Mouse (Mus musculus) neural tube, embryonic 11.5 days (tissue): ENCODE results near the gene Pstk. TPM values are rescaled to one million over a fixed set of nuclear protein-coding genes. Genes with fewer than 3 reads are reported as not detected.

Experiments used
- ATAC-seq: fragments of 200-750 bp; cut with Nextera tagmentation; 2 replicates; pipeline ENCODE4 v1.8.0; 2017; ENCODE audit warnings: moderate number of reproducible peaks, mild to moderate bottlenecking, moderate TSS enrichment, moderate library complexity; ENCODE audit not compliant: insufficient read depth, low FRiP score, low TSS enrichment
- DNase-seq: peaks from one replicate; pipeline ENCODE4 v3.0.0-alpha.2; 2015; ENCODE audit warnings: low spot score
- H3K27ac ChIP-seq: fragments of 300-500 bp; sonication (generic); 2 replicates; pipeline ENCODE4 v1.5.1; 2014; ENCODE audit warnings: low read depth, mild to moderate bottlenecking, low read length
- H3K27me3 ChIP-seq: fragments of 300-500 bp; sonication (generic); 2 replicates; pipeline ENCODE4 v1.6.1; 2014; ENCODE audit warnings: mild to moderate bottlenecking, low read length, mixed read lengths; ENCODE audit not compliant: control insufficient read depth, insufficient read depth
- H3K36me3 ChIP-seq: fragments of 300-500 bp; sonication (generic); 2 replicates; pipeline ENCODE4 v1.6.1; 2014; ENCODE audit warnings: mild to moderate bottlenecking, low read length, moderate library complexity, mixed read lengths; ENCODE audit not compliant: control insufficient read depth, insufficient read depth
- H3K4me1 ChIP-seq: fragments of 300-500 bp; sonication (generic); 2 replicates; pipeline ENCODE4 v1.6.1; 2014; ENCODE audit warnings: low read length, mixed read lengths; ENCODE audit not compliant: control insufficient read depth, insufficient read depth
- H3K4me2 ChIP-seq: fragments of 300-500 bp; sonication (generic); 2 replicates; pipeline ENCODE4 v1.6.1; 2014; ENCODE audit warnings: low read depth, mild to moderate bottlenecking, moderate library complexity
- H3K4me3 ChIP-seq: fragments of 300-500 bp; sonication (generic); 2 replicates; pipeline ENCODE4 v1.5.1; 2014; ENCODE audit warnings: low read depth, low read length
- H3K9ac ChIP-seq: fragments of 300-500 bp; sonication (generic); 2 replicates; pipeline ENCODE4 v1.6.1; 2014; ENCODE audit warnings: mild to moderate bottlenecking, low read length
- H3K9me3 ChIP-seq: fragments of 300-500 bp; sonication (generic); 2 replicates; pipeline ENCODE4 v1.6.1; 2016; ENCODE audit warnings: low read length; ENCODE audit not compliant: control insufficient read depth
- WGBS: fragments of 180-500 bp; shearing (Covaris S2); extraction: QIAGEN DNeasy Blood & Tissue Kit; methylation state at CpG from one replicate; pipeline ENCODE4 v1.1.7; 2014; 5-methylcytosine and 5-hydroxymethylcytosine counted together
- polyA plus RNA-seq: library from polyadenylated mRNA; unstranded; fragments of >200 nt; fragmentation: Nextera tagmentation; extraction: Ambion mirVana; gene quantifications from 2 replicates; pipeline ENCODE4 v1.2.1, GENCODE M21; 2014

Gene Pstk
- polyA plus RNA-seq, 1 experiment from 2014 or later: 53.9 TPM

DNA sequence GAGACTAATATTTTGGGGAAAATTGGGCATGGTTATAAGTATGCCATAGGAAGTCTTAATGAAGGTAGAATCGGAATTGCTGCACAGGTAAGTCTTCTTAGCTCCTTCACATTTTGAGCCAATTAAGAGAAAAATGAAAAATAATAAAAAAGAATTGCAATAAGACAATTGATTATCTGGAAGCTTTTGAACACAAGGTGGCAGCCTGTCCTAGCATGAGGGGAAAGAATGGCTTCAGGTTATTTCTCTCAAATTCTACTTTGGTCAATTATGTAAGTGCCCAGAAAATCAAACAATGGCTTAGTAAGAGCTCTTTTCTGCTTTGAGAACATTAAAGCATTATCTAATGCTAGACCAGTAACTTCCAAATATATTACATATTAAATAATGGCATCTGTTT is 63.3 kb downstream of the Pstk start:
- H3K36me3 ChIP-seq: no peaks in the 10 kb centered on the region; the same call in 1 of the 2 replicates
- no peak overlapping the region for H3K4me2 ChIP-seq
- no peaks in the 10 kb centered on the region for H3K9me3 ChIP-seq
- H3K9ac ChIP-seq: no peak overlapping the region
- H3K27ac ChIP-seq: no peak overlapping the region
- H3K27me3 ChIP-seq: no peaks in the 10 kb centered on the region
- WGBS: 80% methylated on average over 1 of the region's 1 CpGs
- DNase-seq: no peak
- H3K4me1 ChIP-seq: no peaks in the 10 kb centered on the region
- no peak for ATAC-seq
- H3K4me3 ChIP-seq: no peak overlapping the region

DNA sequence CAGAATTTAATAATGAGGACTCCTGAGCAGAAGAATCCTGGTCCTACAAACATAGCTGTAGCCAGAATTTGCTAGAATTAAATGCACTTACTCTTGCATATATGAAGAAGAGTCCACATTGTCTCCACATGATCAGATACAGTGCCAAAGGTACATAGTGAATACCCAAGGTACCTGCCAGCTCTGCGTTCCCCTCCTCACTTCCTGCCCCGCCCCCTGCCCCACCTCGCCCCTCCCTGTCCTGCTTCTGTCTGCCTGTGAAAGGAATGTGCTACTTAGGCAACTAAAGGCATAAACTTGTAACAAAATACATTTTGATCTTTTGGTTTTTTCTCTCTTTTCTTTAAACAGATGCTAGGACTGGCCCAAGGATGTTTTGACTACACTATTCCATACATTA is 66.1 kb downstream of the Pstk start:
- Histone ChIP-seq H3K36me3 (no peaks in the 10 kb centered on the region), H3K9me3 (no peaks in the 10 kb centered on the region), H3K27me3 (no peaks in the 10 kb centered on the region), H3K27ac (no peak overlapping the region), H3K4me2 (no peak overlapping the region), H3K4me1 (no peaks in the 10 kb centered on the region), H3K4me3 (no peak overlapping the region), H3K9ac (no peak overlapping the region)
- 52% methylated on average over 3 of the region's 3 CpGs for WGBS
- ATAC-seq: no peak
- no peak for DNase-seq

Other genes with a start within 250 kb of the Pstk start
- gene 4933402N03Rik, start 224.8 kb upstream of the Pstk start, polyA plus RNA-seq: not detected in 2 replicates
- not detected in 2 replicates for gene 5430419D17Rik, start 196.7 kb upstream of the Pstk start, polyA plus RNA-seq
- not detected in 2 replicates for gene Cuzd1, start 48.8 kb upstream of the Pstk start, polyA plus RNA-seq
- not detected in 2 replicates for gene Fam24b, start 41.6 kb upstream of the Pstk start, polyA plus RNA-seq
- not detected in 2 replicates for gene Fam24a, start 37.3 kb upstream of the Pstk start, polyA plus RNA-seq
- gene 2310057M21Rik, start 8.4 kb upstream of the Pstk start, polyA plus RNA-seq: 25.6 and 28.7 TPM in 2 replicates
- 30.0 and 33.9 TPM in 2 replicates for gene Ikzf5, start 39.4 kb downstream of the Pstk start, polyA plus RNA-seq
- gene Acadsb, start 39.5 kb downstream of the Pstk start, polyA plus RNA-seq: 78.5 and 83.0 TPM in 2 replicates
- gene Hmx3, start 171.7 kb downstream of the Pstk start, polyA plus RNA-seq: 0.92 and 1.4 TPM in 2 replicates
- 1.7 and 2.9 TPM in 2 replicates for gene Hmx2, start 177.6 kb downstream of the Pstk start, polyA plus RNA-seq
- gene Bub3, start 189.1 kb downstream of the Pstk start, polyA plus RNA-seq: 257 TPM in 2 replicates